Mouse (Mus musculus) ES-E14 (cell line): ENCODE data around the gene Rnf39. TPM values are rescaled to one million over a fixed set of nuclear protein-coding genes. Genes with fewer than 3 reads are reported as not detected.

Source experiments
- DNase-seq: peaks from one replicate; pipeline ENCODE4 v3.0.0-alpha.2; 2013; ENCODE audit warnings: low read depth, low spot score
- H3K27ac ChIP-seq: 2 replicates; pipeline ENCODE4 v1.5.1; 2012; ENCODE audit warnings: low read depth, mild to moderate bottlenecking, low read length, moderate library complexity, mixed read lengths; ENCODE audit not compliant: poor library complexity, insufficient read depth, severe bottlenecking
- H3K36me3 ChIP-seq: 2 replicates; pipeline ENCODE4 v1.6.1; 2012; ENCODE audit warnings: mild to moderate bottlenecking, low read length, moderate library complexity, mixed read lengths; ENCODE audit not compliant: control insufficient read depth, poor library complexity, insufficient read depth, severe bottlenecking
- H3K4me1 ChIP-seq, 2 experiments: fragments of 150-350 bp in 1 of 2; sonication (generic) in 1 of 2; 2 replicates each; pipeline ENCODE4 v1.6.1; 2012; ENCODE audit warnings: low read length in 2 of 2, mild to moderate bottlenecking in 1 of 2, mixed read lengths in 1 of 2; ENCODE audit not compliant: control insufficient read depth in 2 of 2, insufficient read depth in 2 of 2, poor library complexity in 1 of 2
- H3K4me3 ChIP-seq, 2 experiments: fragments of 150-350 bp in 1 of 2; sonication (generic) in 1 of 2; 2 replicates each; pipeline ENCODE4 v1.5.1; 2012; ENCODE audit warnings: low read length in 2 of 2, low read depth in 1 of 2, mild to moderate bottlenecking in 1 of 2, mixed read lengths in 1 of 2; ENCODE audit not compliant: insufficient read depth in 1 of 2, poor library complexity in 1 of 2, severe bottlenecking in 1 of 2
- H3K9ac ChIP-seq: 2 replicates; pipeline ENCODE4 v1.6.1; 2012; ENCODE audit warnings: low read depth, mild to moderate bottlenecking, low read length, mixed read lengths; ENCODE audit not compliant: poor library complexity, insufficient read depth, severe bottlenecking
- H3K9me3 ChIP-seq: fragments of 150-350 bp; sonication (generic); 2 replicates; pipeline ENCODE4 v1.6.1; 2012; ENCODE audit warnings: low read depth, mild to moderate bottlenecking, low read length; ENCODE audit not compliant: control insufficient read depth, insufficient read depth
- CHD2 ChIP-seq: IDR thresholded peaks from 2 replicates; pipeline ENCODE4 v1.6.1; 2014; ENCODE audit warnings: mild to moderate bottlenecking, low read depth, low read length, inconsistent platforms
- HCFC1 ChIP-seq: IDR thresholded peaks from 2 replicates; pipeline ENCODE4 v1.6.1; 2012; ENCODE audit warnings: low read length, inconsistent platforms, borderline replicate concordance; ENCODE audit not compliant: insufficient read depth
- MAFK ChIP-seq: IDR thresholded peaks from 2 replicates; pipeline ENCODE4 v1.6.1; 2014; ENCODE audit warnings: mild to moderate bottlenecking, low read depth, low read length, inconsistent platforms; ENCODE audit not compliant: insufficient read depth
- ZC3H11A ChIP-seq: IDR thresholded peaks from 2 replicates; pipeline ENCODE4 v1.6.1; 2012; ENCODE audit warnings: low read depth, mild to moderate bottlenecking, inconsistent platforms, low read length, borderline replicate concordance
- ZNF384 ChIP-seq: IDR thresholded peaks from 2 replicates; pipeline ENCODE4 v1.6.1; 2012; ENCODE audit warnings: low read depth, low read length, inconsistent platforms
- in situ Hi-C, 2 experiments: fragments of 600-800 bp; cut with MboI; formaldehyde crosslinking; loops; one replicate each; pipeline ENCODE4 v1.15.1; 2025; ENCODE audit warnings: low sequenced_read_pairs in 2 of 2, inconsistent platforms in 1 of 2; ENCODE audit not compliant: unreplicated experiment in 2 of 2
- total RNA-seq: library from RNA; depleted of rRNA; stranded (reverse); fragments of 300-350 nt; gene quantifications from 2 replicates; pipeline ENCODE4 v1.2.3, GENCODE M21; 2012; rRNA removed

Rnf39 gene
- total RNA-seq, result 1.9 and 2.4 TPM in 2 replicates

DNA sequence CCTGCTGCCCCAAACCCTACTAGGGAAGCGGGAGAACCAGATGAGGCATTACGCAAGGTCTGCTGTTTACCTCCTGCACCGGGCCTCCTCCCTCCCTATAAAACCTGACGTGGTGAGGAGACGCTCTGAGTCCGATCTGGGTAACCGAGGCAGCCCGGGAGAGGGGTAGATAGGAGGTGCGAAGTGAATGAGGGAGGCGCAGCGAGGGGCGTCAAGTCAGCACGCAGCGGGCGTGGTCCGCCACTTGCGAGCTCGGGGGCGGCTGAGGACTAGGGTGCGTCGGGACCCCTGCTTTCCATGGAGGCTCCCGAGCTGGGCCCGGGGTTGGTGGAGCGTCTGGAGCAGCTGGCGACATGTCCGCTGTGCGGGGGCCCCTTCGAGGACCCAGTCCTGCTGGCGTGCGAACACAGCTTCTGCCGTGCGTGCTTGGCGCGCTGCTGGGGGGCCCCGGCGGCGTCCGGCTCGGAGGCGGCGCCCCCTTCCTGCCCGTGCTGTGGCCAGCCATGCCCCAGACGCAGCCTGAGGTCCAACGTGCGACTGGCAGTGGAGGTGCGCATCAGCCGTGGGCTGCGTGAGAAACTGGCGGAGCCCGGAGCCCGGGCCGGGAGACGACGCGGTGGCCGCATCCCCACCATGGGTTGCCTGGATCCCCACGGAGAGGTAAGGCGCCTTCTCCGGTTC, at the start of gene Rnf39:
Rnf39 (plus strand) TSS at position 128 of the 681 bp plus-strand sequence.
- TF ChIP-seq CHD2 (no peak), MAFK (no peak), HCFC1 (no peak), ZC3H11A (no peak), ZNF384 (no peak)
- H3K4me3 ChIP-seq, result peak within 1 kb of the TSS; percentile 43 to 62
- peaks cover 0 to 22% of the 10 kb centered on the region in 2 experiments; a peak in 2 of 4 replicates for H3K4me1 ChIP-seq
- no peak within 1 kb of the TSS for H3K27ac ChIP-seq
- no peaks in the 10 kb centered on the region; the same call in 1 of the 2 replicates for H3K36me3 ChIP-seq
- peak within 1 kb of the TSS; percentile 64 for H3K9ac ChIP-seq
- no peaks in the 10 kb centered on the region for H3K9me3 ChIP-seq
- in situ Hi-C loops, result no loop called here
- DNase-seq, result no peak

DNA sequence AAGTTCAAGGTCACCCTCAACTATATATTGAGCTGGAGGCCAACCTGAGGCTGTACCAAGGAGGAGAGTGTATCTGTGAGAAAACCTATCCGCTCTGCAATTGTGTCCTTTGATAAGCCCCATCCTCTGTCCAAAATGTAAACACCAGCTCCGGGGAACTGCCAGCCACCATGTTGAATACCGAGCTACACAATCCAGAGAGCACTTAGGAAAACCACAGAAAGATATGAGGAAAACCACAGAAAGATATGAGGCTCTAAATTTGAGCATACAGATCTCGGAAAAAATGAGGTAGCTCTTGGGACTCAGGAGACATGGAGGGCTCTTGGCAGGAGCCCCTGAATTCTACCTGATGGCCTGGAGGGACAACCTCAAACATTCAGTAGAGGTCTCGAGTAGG, 49.3 kb upstream of the Rnf39 start:
- no peak overlapping the region for H3K4me3 ChIP-seq
- DNase-seq, result no peak
- H3K27ac ChIP-seq, result no peak overlapping the region
- in situ Hi-C loops, result loop anchor here (5.0 to 10.0 kb wide), 2 partner anchors 309 to 311 kb away; partner anchors contain the start of gene Olfr94 (in 2 of the 2)
- TF ChIP-seq CHD2, result no peak
- no peak for TF ChIP-seq HCFC1
- H3K9me3 ChIP-seq, result no peaks in the 10 kb centered on the region
- H3K36me3 ChIP-seq, result no peaks in the 10 kb centered on the region
- no peak overlapping the region for H3K9ac ChIP-seq
- no peaks in the 10 kb centered on the region for H3K4me1 ChIP-seq

DNA sequence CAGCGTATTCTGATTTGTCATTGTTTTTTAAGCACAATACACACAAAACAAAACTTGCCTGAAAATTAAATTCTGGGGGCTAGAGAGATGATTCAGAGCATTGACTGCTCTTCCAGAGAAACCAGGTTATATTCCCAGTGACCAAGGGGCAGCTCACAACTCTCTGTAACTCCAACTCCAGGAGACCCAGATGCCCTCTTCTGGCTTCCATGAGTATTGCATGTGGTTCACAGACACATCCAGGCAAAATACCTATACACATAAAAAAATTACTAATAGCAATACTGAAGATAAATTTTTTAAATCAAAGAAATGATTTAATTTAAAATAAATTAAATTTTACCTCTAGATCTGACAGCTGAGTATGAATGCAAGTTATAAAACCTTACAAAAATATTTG, 46.1 kb upstream of the Rnf39 start:
- DNase-seq, result no peak
- no peaks in the 10 kb centered on the region for H3K36me3 ChIP-seq
- H3K9ac ChIP-seq, result no peak overlapping the region
- H3K4me3 ChIP-seq, result no peak overlapping the region
- H3K27ac ChIP-seq, result no peak overlapping the region
- TF ChIP-seq ZNF384 (0 out of 2 replicates have a peak, but pooled peaks have one; percentile 7), ZC3H11A (0 out of 2 replicates have a peak, but pooled peaks have one; percentile 7), CHD2 (no peak), MAFK (no peak), HCFC1 (no peak)
- in situ Hi-C loops, result loop anchor here in 1 of 2 experiments (10.0 kb wide), 1 partner anchor 308 kb away; the partner anchor contains the start of gene Olfr94
- no peaks in the 10 kb centered on the region for H3K4me1 ChIP-seq
- H3K9me3 ChIP-seq, result no peaks in the 10 kb centered on the region

DNA sequence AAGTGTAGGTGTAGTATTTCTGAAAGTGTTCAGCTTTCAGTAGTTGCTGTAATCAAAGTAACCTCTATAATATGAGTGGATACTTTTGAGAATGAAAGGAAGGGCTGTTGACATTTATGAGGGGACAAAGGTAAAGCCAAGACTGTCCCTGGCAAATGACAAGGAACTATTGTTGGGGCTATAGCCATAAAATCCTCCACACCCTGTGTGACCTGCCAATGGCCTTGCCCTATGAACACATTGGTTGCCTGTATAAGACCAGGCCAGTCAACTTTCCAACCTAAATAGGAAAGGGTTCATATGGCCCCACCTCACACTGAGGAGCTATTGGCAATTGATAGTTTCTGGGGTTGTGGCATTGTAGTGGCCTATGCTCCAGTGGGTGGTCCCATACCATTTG, 45.7 kb upstream of the Rnf39 start:
- Histone ChIP-seq H3K9ac (no peak overlapping the region), H3K4me1 (no peaks in the 10 kb centered on the region), H3K36me3 (no peaks in the 10 kb centered on the region), H3K27ac (no peak overlapping the region), H3K9me3 (no peaks in the 10 kb centered on the region), H3K4me3 (no peak overlapping the region)
- TF ChIP-seq ZNF384 (no peak), MAFK (no peak), CHD2 (no peak), HCFC1 (no peak), ZC3H11A (no peak)
- in situ Hi-C loops, result loop anchor here in 1 of 2 experiments (10.0 kb wide), 1 partner anchor 308 kb away; the partner anchor contains the start of gene Olfr94
- DNase-seq, result no peak
